Mouse (Mus musculus) frontal cortex, adult 2 months (tissue): ENCODE measurements around the gene Tpm1. TPM values are rescaled to one million over a fixed set of nuclear protein-coding genes. Genes with fewer than 3 reads are reported as not detected.
A peak's percentile ranks its signal among the peaks of the same experiment; 100 is the strongest.

Experiments
- DNase-seq, 2 experiments: peaks; one replicate each; pipeline ENCODE4 v3.0.0; 2022; ENCODE audit warnings: low spot score in 1 of 2; ENCODE audit errors: extremely low spot score in 1 of 2
- polyA plus RNA-seq: library from polyadenylated mRNA; depleted of rRNA; stranded (reverse); fragments of >200 nt; gene quantifications from 2 replicates; pipeline ENCODE4 v1.2.3, GENCODE M21; 2012

Gene Tpm1
- polyA plus RNA-seq, 1 experiment, result 280 TPM

GRCm38 (mm10) chr9:67029518-67029917 is 19.7 kb downstream of the Tpm1 start:
- no peak for DNase-seq

DNA sequence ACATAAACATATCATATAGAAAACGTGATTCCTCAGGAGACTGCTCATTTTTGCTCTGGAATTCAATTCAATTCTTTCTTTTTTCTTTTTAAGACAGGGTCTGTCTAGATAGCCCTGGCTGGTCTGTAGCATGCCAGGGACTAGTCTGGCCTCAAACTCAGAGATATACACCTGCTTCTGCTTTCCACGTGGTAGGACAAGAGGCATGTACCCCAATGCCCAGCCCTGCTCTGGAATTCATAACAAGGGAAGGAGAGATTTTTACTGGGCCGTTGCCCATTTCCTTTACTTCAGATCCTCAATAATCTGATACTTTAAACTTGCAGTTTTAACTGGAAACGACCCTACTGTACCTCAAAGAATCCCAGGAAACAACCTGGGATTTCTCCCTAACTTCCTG is 20.3 kb downstream of the Tpm1 start:
- DNase-seq, result no peak

GRCm38 (mm10) chr9:67028133-67028724 is 21.0 kb downstream of the Tpm1 start:
- no peak for DNase-seq

- DNase-seq, result no peak
These were observed 22.3 kb downstream of the Tpm1 start for GRCm38 (mm10) chr9:67026890-67027289.

GRCm38 (mm10) chr9:67026061-67026460 is 23.1 kb downstream of the Tpm1 start:
- no peak for DNase-seq

DNA sequence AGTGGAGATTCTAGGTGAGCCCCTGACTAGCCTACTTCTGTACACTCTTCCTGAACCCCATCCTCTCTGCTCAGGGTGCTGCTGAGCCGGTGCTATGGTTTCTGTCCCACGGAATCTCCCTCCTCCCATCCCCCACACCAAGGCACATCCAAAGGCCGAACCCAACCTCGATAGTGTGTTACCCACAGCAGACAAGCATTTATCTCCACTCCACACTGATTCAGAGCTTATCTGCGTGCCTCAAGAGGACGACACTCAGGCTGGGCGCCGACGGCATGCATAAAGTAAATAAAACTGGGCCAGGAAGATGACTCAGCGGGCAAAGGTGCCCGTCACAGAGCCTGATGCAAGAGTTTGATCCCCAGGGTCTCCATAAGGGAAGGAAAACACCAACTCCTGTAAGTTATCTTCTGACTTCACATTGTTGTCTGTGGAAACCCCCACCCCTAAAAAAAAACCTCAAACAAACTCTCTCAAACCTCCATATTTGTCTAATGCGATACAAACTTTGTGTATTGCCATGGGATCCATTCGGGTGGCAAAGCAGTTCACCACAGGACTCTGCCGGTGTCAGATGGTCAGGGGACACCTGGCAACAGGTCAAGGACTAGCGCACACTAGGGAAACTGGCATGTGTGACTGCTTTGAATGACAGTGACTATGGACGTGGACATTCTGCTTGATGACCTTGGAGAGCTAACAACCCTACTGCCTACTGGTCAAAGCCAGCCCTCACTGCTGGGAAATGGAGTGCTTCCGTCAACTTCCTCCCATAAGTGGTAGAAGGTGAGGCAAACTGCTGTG is 24.1 kb downstream of the Tpm1 start:
- DNase-seq, result no peak

GRCm38 (mm10) chr9:67023371-67023770 is 25.8 kb downstream of the Tpm1 start:
- no peak for DNase-seq

- no peak for DNase-seq
These were observed 29.1 kb downstream of the Tpm1 start for GRCm38 (mm10) chr9:67020063-67020462.

- no peak for DNase-seq
These were observed 35.7 kb downstream of the Tpm1 start for GRCm38 (mm10) chr9:67013501-67013900.

- no peak for DNase-seq
These were observed 36.7 kb downstream of the Tpm1 start for GRCm38 (mm10) chr9:67012470-67012869.

- no peak for DNase-seq
These were observed 37.7 kb downstream of the Tpm1 start for GRCm38 (mm10) chr9:67011483-67011882.

DNA sequence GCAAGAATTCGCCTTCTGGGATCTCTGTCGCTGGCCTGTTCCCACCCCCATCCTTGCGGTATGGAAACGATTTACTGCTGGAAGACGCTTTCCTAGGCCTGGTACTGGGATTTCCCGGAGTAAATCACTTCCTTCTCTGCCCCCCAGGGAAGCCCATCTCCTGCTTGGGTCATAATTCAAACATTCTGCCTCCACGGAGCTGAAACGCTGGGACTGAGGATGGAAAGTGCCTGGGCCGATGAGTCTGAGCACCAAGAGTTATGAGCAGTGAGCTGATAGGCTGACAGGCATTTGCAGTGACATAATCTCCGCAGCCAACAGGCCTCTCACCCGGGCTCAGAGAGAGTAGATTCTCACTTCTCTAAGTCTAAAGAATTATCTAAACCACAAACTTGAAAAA is 40.4 kb downstream of the Tpm1 start:
- no peak for DNase-seq

DNA sequence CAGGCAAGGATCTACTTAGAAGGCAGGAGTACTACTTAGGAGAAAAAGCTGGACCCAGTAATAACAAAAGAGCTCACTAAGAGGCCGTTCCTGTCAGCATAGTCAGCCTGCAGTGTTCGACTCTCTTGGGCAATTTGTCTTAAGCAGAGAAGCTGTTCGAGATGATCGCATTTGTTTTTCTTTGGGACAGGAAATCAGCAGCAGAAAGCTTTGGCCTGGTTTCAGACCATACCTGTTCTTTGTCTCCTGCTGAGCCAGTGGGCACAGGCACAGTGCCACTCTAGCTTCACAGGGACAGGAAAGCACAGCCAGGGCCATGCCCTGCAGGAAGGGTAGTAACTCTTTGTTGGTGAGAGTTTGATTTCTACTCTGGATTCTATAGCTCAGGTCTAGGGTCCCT is 42.8 kb downstream of the Tpm1 start:
- no peak for DNase-seq

GRCm38 (mm10) chr9:67005161-67005742 is 44.0 kb downstream of the Tpm1 start:
- DNase-seq, result no peak

DNA sequence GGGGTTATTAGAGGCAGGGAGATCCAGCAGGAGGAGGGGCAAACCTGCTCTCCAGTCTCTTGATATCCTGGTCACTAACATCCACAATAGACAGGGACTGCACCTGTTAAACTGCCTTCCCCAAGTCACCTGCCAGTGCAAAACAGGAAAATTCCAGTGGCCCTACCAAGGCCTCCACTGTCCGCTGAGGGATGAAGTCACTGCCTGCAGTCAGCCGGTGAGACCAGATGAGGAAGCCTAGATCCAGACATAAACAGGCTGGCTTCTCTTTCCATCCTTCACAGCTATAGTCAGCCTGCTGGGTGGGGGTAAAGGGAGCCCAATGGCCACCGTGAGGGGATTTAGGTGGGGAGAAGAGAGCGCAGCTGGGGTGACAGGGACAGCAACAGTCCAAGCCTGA is 45.5 kb downstream of the Tpm1 start:
- no peak for DNase-seq

DNA sequence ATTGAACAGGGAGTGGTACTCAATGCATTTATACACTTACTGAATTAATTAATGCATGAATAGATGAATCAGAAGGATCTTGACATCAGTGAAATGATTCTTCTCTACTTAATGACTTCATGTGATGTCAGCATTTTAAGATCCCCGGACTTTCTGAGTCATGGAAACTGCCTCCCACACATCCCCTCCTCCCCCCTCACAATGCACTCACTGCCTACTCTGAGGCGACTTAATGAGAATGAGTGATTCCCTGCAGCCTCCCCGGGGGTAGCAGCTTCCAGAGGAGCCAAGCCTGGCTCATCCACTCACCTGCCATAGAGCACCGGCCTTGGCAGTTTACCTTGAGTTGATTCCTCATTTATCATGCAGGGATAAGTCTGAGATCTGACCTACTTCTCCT is 46.0 kb downstream of the Tpm1 start:
- DNase-seq, result peak in 1 of 2 experiments; percentile 63

DNA sequence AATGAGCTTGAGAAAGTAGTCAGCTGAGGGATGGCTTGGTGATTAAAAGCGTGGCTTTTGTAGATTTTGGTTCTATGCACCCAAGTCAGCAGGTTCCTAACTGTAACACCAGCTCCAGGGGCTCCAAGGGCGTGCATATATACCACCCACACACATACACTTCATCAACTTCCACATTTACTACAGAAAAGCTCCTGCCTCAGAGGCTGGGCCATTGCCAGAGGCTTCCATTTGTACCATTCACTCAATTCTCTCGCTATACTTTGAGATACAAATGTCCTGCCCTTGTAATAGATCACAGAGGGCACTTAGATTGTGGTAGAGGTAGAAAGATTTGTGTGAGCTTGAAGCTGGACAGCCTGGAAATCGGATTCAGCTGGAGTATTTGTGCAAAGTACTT is 47.7 kb downstream of the Tpm1 start:
- no peak for DNase-seq

GRCm38 (mm10) chr9:67001050-67001449 is 48.2 kb downstream of the Tpm1 start:
- peak in 1 of 2 experiments; percentile 81 for DNase-seq

DNA sequence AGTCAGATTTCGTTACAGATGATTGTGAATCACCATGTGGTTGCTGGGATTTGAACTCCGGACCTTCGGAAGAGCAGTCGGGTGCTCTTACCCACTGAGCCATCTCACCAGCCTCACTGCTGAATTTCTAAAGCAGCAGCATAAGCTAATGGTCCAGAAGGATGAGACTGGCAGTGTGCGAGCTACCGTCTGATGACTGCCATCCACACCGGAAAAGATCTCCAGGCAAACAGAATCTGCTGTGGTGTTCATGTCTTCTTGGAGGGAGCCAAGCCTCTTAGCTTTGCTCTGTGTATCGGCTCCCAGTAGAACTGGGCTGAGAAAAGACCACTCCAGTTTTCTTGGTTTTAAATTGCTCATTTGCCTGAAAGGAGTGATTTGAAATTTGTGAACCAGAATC is 49.5 kb downstream of the Tpm1 start:
- DNase-seq, result no peak

DNA sequence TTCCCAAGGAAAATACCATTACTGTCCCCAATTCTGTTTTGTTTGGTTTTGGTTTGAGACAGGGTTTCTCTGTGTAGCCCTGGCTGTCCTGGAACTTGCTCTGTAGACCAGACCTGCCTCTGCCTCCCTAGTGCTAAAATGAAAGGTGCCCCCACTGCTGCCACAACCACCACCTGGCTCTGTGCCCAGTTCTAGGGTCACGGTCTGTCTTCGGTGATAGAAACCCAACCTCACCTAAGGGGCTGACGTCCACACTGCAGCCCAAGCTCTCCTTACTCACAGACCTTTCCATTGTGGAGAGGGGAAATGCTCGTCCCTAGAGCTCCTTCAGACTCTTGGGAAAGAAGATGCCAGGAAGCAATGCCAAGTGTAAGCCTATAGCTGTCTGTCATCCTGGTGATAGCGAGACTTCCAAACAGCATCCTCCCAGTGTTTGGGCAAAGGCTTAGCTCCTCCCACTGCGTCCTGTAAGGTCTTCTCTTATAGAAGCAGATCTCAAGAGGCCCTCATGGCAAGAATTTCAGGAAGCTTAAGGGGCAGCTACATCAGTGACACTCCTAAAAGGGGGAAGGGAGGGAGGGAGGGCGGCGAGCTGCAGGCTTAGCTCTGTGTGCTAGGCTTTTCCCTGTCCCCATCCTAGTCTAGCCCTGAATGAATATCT is 57.3 kb downstream of the Tpm1 start:
- DNase-seq, result no peak

GRCm38 (mm10) chr9:66991021-66991749 is 58.0 kb downstream of the Tpm1 start:
- DNase-seq, result peak; percentile 63 to 69
